Mouse (Mus musculus) thymus, adult 2 months (tissue): Measurements from ENCODE around the gene Zbtb8a. TPM values are rescaled to one million over a fixed set of nuclear protein-coding genes. Genes with fewer than 3 reads are reported as not detected.

ENCODE experiments used
- DNase-seq: peaks from one replicate; pipeline ENCODE4 v3.0.0; 2021
- H3K27ac ChIP-seq: fragments of 200-500 bp; 2 replicates; pipeline ENCODE4 v1.5.1; 2012; ENCODE audit warnings: low read length, control low read depth; ENCODE audit not compliant: control insufficient read depth, insufficient read depth
- H3K27me3 ChIP-seq: fragments of 200-500 bp; 2 replicates; pipeline ENCODE4 v1.6.1; 2012; ENCODE audit warnings: mild to moderate bottlenecking, low read length, moderate library complexity, mixed read lengths; ENCODE audit not compliant: control insufficient read depth, insufficient read depth
- H3K36me3 ChIP-seq: fragments of 200-500 bp; 2 replicates; pipeline ENCODE4 v1.6.1; 2012; ENCODE audit warnings: mild to moderate bottlenecking, low read length, moderate library complexity; ENCODE audit not compliant: control insufficient read depth, insufficient read depth
- H3K4me1 ChIP-seq: fragments of 200-500 bp; replicated peaks from 2 replicates; pipeline ENCODE4 v1.6.1; 2012; ENCODE audit warnings: low read length; ENCODE audit not compliant: control insufficient read depth, insufficient read depth
- H3K4me3 ChIP-seq: fragments of 200-500 bp; 2 replicates; pipeline ENCODE4 v1.5.1; 2012; ENCODE audit warnings: mild to moderate bottlenecking, low read length, control low read depth, moderate library complexity; ENCODE audit not compliant: control insufficient read depth, insufficient read depth
- CTCF ChIP-seq: fragments of 200-500 bp; IDR thresholded peaks from 2 replicates; pipeline ENCODE4 v1.5.1; 2012; ENCODE audit warnings: mild to moderate bottlenecking, control low read depth, low read length, moderate library complexity, borderline replicate concordance; ENCODE audit not compliant: control insufficient read depth, poor library complexity, insufficient read depth; ENCODE audit errors: extremely low read depth
- POLR2A ChIP-seq: fragments of 200-500 bp; IDR thresholded peaks from 2 replicates; pipeline ENCODE4 v1.6.1; 2012; ENCODE audit warnings: mild to moderate bottlenecking, low read length, control low read depth, moderate library complexity; ENCODE audit not compliant: control insufficient read depth, poor library complexity, insufficient read depth; ENCODE audit errors: extremely low read depth
- WGBS: fragments of 180-500 bp; shearing (Covaris S2); methylation state at CpG from one replicate; pipeline ENCODE4 v1.1.7; 2018; 5-methylcytosine and 5-hydroxymethylcytosine counted together
- polyA plus RNA-seq: library from polyadenylated mRNA; depleted of rRNA; stranded (reverse); fragments of >200 nt; gene quantifications from 2 replicates; pipeline ENCODE4 v1.2.3, GENCODE M21; 2012

Gene Zbtb8a
- polyA plus RNA-seq, 1 experiment, result 3.6 TPM

DNA sequence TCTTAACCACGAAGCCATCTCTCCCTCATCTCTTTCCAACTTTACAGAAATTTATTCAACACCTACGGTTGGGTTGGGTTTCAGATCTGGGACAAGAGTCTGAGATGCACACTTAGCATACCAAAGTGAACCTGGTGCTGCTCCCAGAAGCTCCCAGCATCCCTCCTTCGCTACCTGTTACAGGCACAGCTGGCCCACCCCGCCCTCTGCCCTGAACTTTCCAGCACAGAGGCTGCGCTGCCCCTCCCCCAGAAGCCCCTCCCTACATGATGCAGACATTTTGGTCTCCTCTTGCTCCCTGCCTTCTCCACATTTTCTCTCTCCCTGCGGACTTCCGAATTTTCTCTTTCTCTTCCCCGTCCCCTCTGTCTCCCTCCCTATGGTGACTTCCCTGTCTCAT is 3.2 kb upstream of the Zbtb8a start:
- no peaks in the 10 kb centered on the region for H3K36me3 ChIP-seq
- no peak overlapping the region for H3K27ac ChIP-seq
- DNase-seq, result no peak
- no peaks in the 10 kb centered on the region for H3K27me3 ChIP-seq
- 90% methylated on average over 8 of the region's 8 CpGs for WGBS
- TF ChIP-seq POLR2A, result no peak
- TF ChIP-seq CTCF, result no peak
- no peak overlapping the region for H3K4me3 ChIP-seq
- H3K4me1 ChIP-seq, result 0 out of 2 replicates have a peak, but pooled peaks cover 3% of the 10 kb centered on the region

- 72% methylated on average over 3 of the region's 3 CpGs for WGBS
- Histone ChIP-seq H3K27me3 (no peaks in the 10 kb centered on the region), H3K36me3 (no peaks in the 10 kb centered on the region), H3K4me1 (0 out of 2 replicates have a peak, but pooled peaks cover 3% of the 10 kb centered on the region), H3K4me3 (no peak overlapping the region), H3K27ac (no peak overlapping the region)
- DNase-seq, result no peak
- TF ChIP-seq POLR2A (no peak), CTCF (no peak)
Measured at GRCm38 (mm10) chr4:129379805-129380204, 1.9 kb upstream of the Zbtb8a start.

DNA sequence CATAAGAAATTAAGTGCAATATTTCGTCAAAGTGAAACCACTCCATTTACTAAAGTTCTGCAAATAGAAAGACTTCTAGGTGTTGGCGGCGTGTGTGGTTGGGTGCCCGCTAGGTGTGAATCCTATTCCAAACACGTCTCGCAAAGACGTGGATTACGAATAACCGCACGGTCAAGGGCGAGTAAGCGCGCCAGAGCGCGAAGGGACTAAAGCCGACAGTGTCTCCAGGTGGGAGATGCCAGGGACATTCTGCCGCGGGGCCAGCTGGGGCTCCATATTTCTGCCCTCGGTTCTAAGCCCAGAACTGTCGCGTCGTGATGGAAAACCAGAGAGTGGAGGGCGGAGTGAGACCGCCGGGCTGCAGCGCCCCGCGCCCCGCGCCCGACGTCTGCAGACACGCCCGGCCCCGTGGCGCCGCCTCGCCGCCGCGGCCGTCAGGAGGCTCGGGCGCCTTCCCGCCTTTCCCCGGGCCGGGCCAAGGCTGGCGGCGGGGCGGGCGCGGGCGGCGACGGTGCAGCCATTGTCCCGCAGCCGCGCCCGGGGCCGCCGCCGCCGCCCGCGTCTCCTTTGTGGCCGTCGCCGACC is 863 bp downstream of the Zbtb8a start:
- H3K27me3 ChIP-seq, result no peaks in the 10 kb centered on the region
- H3K27ac ChIP-seq, result no peak overlapping the region
- no peaks in the 10 kb centered on the region for H3K36me3 ChIP-seq
- peak overlapping the region; percentile 99 for H3K4me3 ChIP-seq
- TF ChIP-seq POLR2A (no peak; the same call in 1 of the 2 replicates), CTCF (no peak)
- WGBS, result 2% methylated on average over 65 of the region's 68 CpGs
- DNase-seq, result peak; percentile 26
- peaks cover 10% of the 10 kb centered on the region for H3K4me1 ChIP-seq

DNA sequence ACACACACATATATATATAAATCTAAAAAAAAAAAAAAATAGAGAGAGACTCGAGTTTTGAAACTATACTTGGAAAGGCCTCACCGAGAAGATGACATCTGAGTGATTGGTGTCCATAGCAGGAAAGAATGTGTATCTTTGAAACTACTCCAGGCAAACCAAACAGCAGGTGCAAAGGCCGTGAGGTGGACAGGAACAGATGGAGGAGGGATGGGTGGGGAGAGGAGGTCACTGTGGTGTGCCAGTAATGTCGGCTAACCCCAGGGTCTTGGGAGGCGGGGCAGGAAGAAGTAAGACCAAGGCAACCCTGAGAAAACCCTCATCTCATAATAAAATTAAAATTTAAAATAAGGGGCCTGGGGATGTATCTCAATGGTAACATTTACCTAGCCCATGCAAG is 2.1 kb downstream of the Zbtb8a start:
- Histone ChIP-seq H3K27me3 (no peaks in the 10 kb centered on the region), H3K27ac (no peak overlapping the region), H3K4me1 (peaks cover 10% of the 10 kb centered on the region), H3K36me3 (no peaks in the 10 kb centered on the region), H3K4me3 (no peak overlapping the region)
- TF ChIP-seq POLR2A, result no peak
- TF ChIP-seq CTCF, result no peak
- DNase-seq, result no peak
- 70% methylated on average over 5 of the region's 5 CpGs for WGBS

GRCm38 (mm10) chr4:129375000-129375399 is 2.9 kb downstream of the Zbtb8a start:
- no peak for TF ChIP-seq CTCF
- no peak for TF ChIP-seq POLR2A
- Histone ChIP-seq H3K4me1 (peaks cover 10% of the 10 kb centered on the region), H3K36me3 (no peaks in the 10 kb centered on the region), H3K27ac (no peak overlapping the region), H3K4me3 (no peak overlapping the region), H3K27me3 (no peaks in the 10 kb centered on the region)
- 98% methylated on average over 6 of the region's 6 CpGs for WGBS
- no peak for DNase-seq

GRCm38 (mm10) chr4:129374219-129374755 is 3.6 kb downstream of the Zbtb8a start:
- TF ChIP-seq CTCF (no peak), POLR2A (no peak)
- H3K4me3 ChIP-seq, result no peak overlapping the region
- no peak overlapping the region for H3K27ac ChIP-seq
- 57% methylated on average over 11 of the region's 11 CpGs for WGBS
- H3K36me3 ChIP-seq, result no peaks in the 10 kb centered on the region
- H3K27me3 ChIP-seq, result no peaks in the 10 kb centered on the region
- H3K4me1 ChIP-seq, result peaks cover 10% of the 10 kb centered on the region
- no peak for DNase-seq

- Histone ChIP-seq H3K27ac (peak overlapping the region; percentile 31; the same call in 1 of the 2 replicates), H3K36me3 (no peaks in the 10 kb centered on the region), H3K27me3 (no peaks in the 10 kb centered on the region), H3K4me1 (peaks cover 10% of the 10 kb centered on the region), H3K4me3 (no peak overlapping the region)
- TF ChIP-seq CTCF, result no peak
- TF ChIP-seq POLR2A, result no peak
- no peak for DNase-seq
- WGBS, result 56% methylated on average over 8 of the region's 8 CpGs
Measured at GRCm38 (mm10) chr4:129373202-129373976, 4.5 kb downstream of the Zbtb8a start.
